In genomic region chr9:72094675-72095074, GRCm38 (mm10) we compare ENCODE assay signal across 11 mouse cellular contexts. TPM values are rescaled to one million over a fixed set of nuclear protein-coding genes. Genes with fewer than 3 reads are reported as not detected.
A peak's percentile ranks its signal among the peaks of the same experiment; 100 is the strongest.
DNase-seq lines count a peak whose midpoint lies in the region; ATAC-seq lines count a peak whose summit lies in the region.
"Had no signal": no experiment of that assay in that cellular context is flagged by ENCODE, and none has a peak within 500 bp of the region (broad histone marks: within the 10 kb centered on the region; RNA-seq: fewer than 3 reads in every experiment).

No protein-coding gene starts in this region.

- H3K4me1 ChIP-seq in limb, embryonic 11.5 days (ENCODE audit: control insufficient read depth, insufficient read depth, low read length), result no peaks in the 10 kb centered on the region
- no peaks in the 10 kb centered on the region for H3K4me1 ChIP-seq in limb, embryonic 10.5 days
- H3K4me1 ChIP-seq: limb, embryonic 12.5 days had no signal

- no peak overlapping the region for H3K4me3 ChIP-seq in limb, embryonic 11.5 days (ENCODE audit: low read depth, low read length)
- H3K4me3 ChIP-seq in limb, embryonic 10.5 days, result no peak overlapping the region
- H3K4me3 ChIP-seq: limb, embryonic 12.5 days had no signal

- no peak overlapping the region for H3K4me2 ChIP-seq in limb, embryonic 11.5 days (ENCODE audit: low read depth, severe bottlenecking)
- H3K4me2 ChIP-seq: limb, embryonic 12.5 days had no signal

- H3K9me3 ChIP-seq in limb, embryonic 11.5 days (ENCODE audit: control insufficient read depth, low read length), result no peaks in the 10 kb centered on the region
- no peaks in the 10 kb centered on the region for H3K9me3 ChIP-seq in limb, embryonic 10.5 days (replicated peaks)
- H3K9me3 ChIP-seq: limb, embryonic 12.5 days had no signal

- no peak for ATAC-seq in limb, embryonic 11.5 days (ENCODE audit: insufficient number of reproducible peaks, low FRiP score, low TSS enrichment, low read depth)
- ATAC-seq in megakaryocyte, adult 5-6 weeks (ENCODE audit: poor library complexity, severe bottlenecking), result peak; percentile 56; the same call in 1 of the 2 replicates

- H3K27me3 ChIP-seq in limb, embryonic 11.5 days (ENCODE audit: control insufficient read depth, insufficient read depth, low read length), result no peaks in the 10 kb centered on the region
- no peaks in the 10 kb centered on the region for H3K27me3 ChIP-seq in limb, embryonic 10.5 days (ENCODE audit: low read depth, poor library complexity, severe bottlenecking)
- H3K27me3 ChIP-seq: limb, embryonic 12.5 days had no signal

- H3K36me3 ChIP-seq in limb, embryonic 11.5 days (ENCODE audit: control insufficient read depth, insufficient read depth, low read length), result peaks cover 3% of the 10 kb centered on the region; the same call in 1 of the 2 replicates
- H3K36me3 ChIP-seq in limb, embryonic 10.5 days, result peaks cover 22% of the 10 kb centered on the region

- H3K9ac ChIP-seq in limb, embryonic 11.5 days (ENCODE audit: low read length), result no peak overlapping the region
- H3K9ac ChIP-seq: limb, embryonic 12.5 days had no signal

- WGBS in limb, embryonic 11.5 days, result 87% methylated on average over 5 of the region's 5 CpGs
- 86% methylated on average over 5 of the region's 5 CpGs for WGBS in limb, embryonic 10.5 days

- DNase-seq in cerebellum, postnatal 10 days, result peak; percentile 12 to 16
- no peak for DNase-seq in cerebellum, adult 11-12 months
- peak; percentile 32 for DNase-seq in limb, embryonic 11.5 days (ENCODE audit: low spot score)
- no peak for DNase-seq in limb, embryonic 10.5 days (ENCODE audit: low spot score)
- DNase-seq in ES-CJ7 (ENCODE audit: low read depth, low spot score), result peak; percentile 28
- DNase-seq in urinary bladder, postnatal 14 days (ENCODE audit: low spot score), result no peak
- no peak for DNase-seq in spleen, postnatal 10 days (ENCODE audit: low spot score in 2 of 2)
- DNase-seq: adrenal gland, adult 8-10 months; cerebellum, adult 8-10 months had no signal

- no peak overlapping the region for H3K27ac ChIP-seq in limb, embryonic 11.5 days (replicated peaks; ENCODE audit: low read depth, low read length)
- no peak overlapping the region for H3K27ac ChIP-seq in limb, embryonic 10.5 days
- H3K27ac ChIP-seq: limb, embryonic 12.5 days had no signal

RNA-seq across cellular contexts. Expression of gene Tcf12, which starts 17.0 kb away (rescaled TPM):
- 191 and 194 TPM in 2 replicates for polyA plus RNA-seq in limb, embryonic 11.5 days (2014; fragmentation: Nextera tagmentation; extraction: Ambion mirVana)
- 201 and 216 TPM in 2 replicates for polyA plus RNA-seq in limb, embryonic 10.5 days (2016; fragmentation: Nextera tagmentation; extraction: Ambion mirVana)
- total RNA-seq in megakaryocyte, adult 5-6 weeks (2015), result 56.3 and 62.2 TPM in 2 replicates
- total RNA-seq in megakaryocyte, adult 5-6 weeks (2017), result 31.6 and 37.6 TPM in 2 replicates

Comparison
In these comparisons a context has a peak if more than half of its experiments do, and no peak if none do; other contexts are left out.
1. DNase-seq: peak in cerebellum, postnatal 10 days (2 of 2), limb, embryonic 11.5 days (single experiment) and ES-CJ7 (single experiment); none in cerebellum, adult 11-12 months (single experiment), limb, embryonic 10.5 days (single experiment), urinary bladder, postnatal 14 days (single experiment) and spleen, postnatal 10 days (0 of 2).